Mouse (Mus musculus) adrenal gland, postnatal 0 days (tissue): ENCODE measurements around the gene Acsm4. TPM values are rescaled to one million over a fixed set of nuclear protein-coding genes. Genes with fewer than 3 reads are reported as not detected.

ENCODE experiments used
- polyA plus RNA-seq: library from polyadenylated mRNA; unstranded; fragments of >200 nt; fragmentation: Nextera tagmentation; extraction: Ambion mirVana; gene quantifications from 2 replicates; pipeline ENCODE4 v1.2.1, GENCODE M21; 2015

Gene Acsm4
- not detected in 2 replicates for polyA plus RNA-seq

DNA sequence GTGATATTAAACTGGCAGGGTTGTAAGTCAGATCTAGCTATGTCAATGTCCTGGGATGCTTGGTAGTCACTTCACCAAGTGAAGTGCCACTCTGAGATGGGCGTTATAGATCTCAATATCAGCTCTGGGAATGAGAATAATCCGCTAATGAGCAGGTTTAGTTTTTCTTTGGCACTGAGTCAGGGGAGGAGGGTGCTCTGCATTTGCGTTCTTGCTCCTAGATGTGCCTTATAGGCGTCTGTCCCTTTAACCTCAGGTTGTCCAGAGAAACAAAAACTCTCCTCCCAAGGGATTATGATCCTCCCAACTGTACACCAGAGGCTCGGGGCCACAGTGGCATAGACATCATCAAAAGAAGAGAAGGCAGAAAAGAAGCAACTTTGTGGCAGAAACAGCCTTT, at the start of gene Acsm4:
Gene Acsm4, plus strand, starts transcription at position 301 of the 400 bp plus-strand sequence.

DNA sequence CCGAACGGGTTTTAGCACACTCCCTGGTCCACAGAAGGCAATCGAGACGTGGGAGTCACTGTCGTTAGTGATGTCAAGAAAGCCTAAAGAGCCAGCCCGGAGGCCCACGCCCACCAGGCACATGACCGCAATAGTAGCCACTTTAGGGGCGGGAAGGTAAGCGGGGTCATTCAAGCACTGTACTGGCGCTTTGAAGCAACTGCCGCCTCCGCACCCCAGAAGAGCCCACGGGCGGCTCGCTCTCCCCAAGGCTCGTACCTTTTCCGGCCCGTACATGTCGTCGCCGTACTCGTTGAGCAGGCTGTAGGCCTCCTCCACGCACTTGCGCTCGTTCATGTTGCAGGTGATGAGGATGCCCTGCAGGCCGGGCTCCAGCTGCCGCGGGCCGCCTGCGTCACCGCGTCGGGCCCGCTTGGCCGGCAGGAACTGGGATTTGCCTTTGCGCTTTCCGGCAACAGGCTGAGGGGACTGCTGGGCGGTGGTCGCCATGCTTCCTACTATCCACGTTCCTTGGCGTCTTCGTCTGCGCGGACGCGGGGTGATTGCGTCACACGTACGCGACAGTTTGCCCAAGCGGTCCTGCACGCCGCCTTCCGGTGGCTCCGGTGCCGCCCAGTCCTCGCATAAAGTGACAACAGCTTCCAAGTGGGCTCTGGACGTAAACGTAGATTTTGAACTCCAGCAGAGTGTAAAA, 30.6 kb downstream of the Acsm4 start, which contains the start of gene Thumpd1:
Gene Thumpd1, minus strand, starts transcription at position 546 of the 694 bp plus-strand sequence.

DNA sequence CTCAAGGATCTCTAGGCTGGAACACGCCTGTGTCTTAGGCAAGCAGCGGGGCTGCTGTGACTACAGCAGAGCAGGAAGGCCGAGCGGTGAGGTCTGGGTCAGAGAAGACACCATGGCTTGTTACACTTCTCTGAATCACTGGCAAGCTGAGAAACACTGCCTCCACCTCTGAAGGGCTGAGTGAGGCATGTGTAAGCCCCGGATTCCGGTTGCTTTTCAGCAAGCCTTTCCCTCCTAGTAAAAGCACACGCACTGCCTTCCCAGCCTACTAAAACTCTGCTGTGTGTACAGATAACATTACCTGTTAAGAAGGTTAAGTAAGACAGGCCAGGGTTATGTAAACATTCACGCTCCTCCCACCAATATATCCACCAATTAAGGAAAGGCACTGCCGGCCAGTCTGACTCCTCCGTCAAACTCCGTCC, 70.7 kb downstream of the Acsm4 start, which contains the start of gene Acsm3:
Gene Acsm3, plus strand, starts transcription at position 397 of the 425 bp plus-strand sequence.

Other genes starting within 250 kb of the Acsm4 start
- gene Gp2, start 230.7 kb upstream of the Acsm4 start, polyA plus RNA-seq = not detected in 2 replicates
- gene Umod, start 210.7 kb upstream of the Acsm4 start, polyA plus RNA-seq = not detected in 2 replicates
- gene Acsm5, start 170.6 kb upstream of the Acsm4 start, polyA plus RNA-seq = 0.29 and 0.36 TPM in 2 replicates
- not detected in 2 replicates for gene Pdilt, start 166.5 kb upstream of the Acsm4 start, polyA plus RNA-seq
- gene Acsm2, start 135.7 kb upstream of the Acsm4 start, polyA plus RNA-seq = 0.02 and 0.48 TPM in 2 replicates
- gene Acsm1, start 83.0 kb upstream of the Acsm4 start, polyA plus RNA-seq = 1.2 and 1.4 TPM in 2 replicates
- 30.5 and 41.7 TPM in 2 replicates for gene Thumpd1, start 30.8 kb downstream of the Acsm4 start, polyA plus RNA-seq
- gene Acsm3, start 70.9 kb downstream of the Acsm4 start, polyA plus RNA-seq = 4.2 and 9.9 TPM in 2 replicates
- gene Rexo5, start 104.0 kb downstream of the Acsm4 start, polyA plus RNA-seq = 7.3 and 10.2 TPM in 2 replicates
- gene Eri2, start 104.0 kb downstream of the Acsm4 start, polyA plus RNA-seq = 8.0 and 12.4 TPM in 2 replicates
- gene Lyrm1, start 205.8 kb downstream of the Acsm4 start, polyA plus RNA-seq = 11.8 and 13.8 TPM in 2 replicates
- 5.4 and 6.3 TPM in 2 replicates for gene Dcun1d3, start 206.3 kb downstream of the Acsm4 start, polyA plus RNA-seq